Mouse (Mus musculus): ENCODE data around the gene Usp4.

GRCm38 (mm10) chr9:108343835-108344234 lies 3.8 kb upstream of the Usp4 start:
- TF ChIP-seq POLR2A (IDR thresholded peaks at IDR 0.05; ENCODE audit: low read depth, low read length) (no peak), CTCF (conservative IDR thresholded peaks at IDR 0.05; ENCODE audit: insufficient read depth, insufficient read length, low read depth, low read length) (no peak)

All from kidney, adult 2 months (tissue).